Mouse (Mus musculus) liver, embryonic 15.5 days (tissue): ENCODE measurements around the gene Yjefn3. TPM values are rescaled to one million over a fixed set of nuclear protein-coding genes. Genes with fewer than 3 reads are reported as not detected.
A peak's percentile ranks its signal among the peaks of the same experiment; 100 is the strongest.

ENCODE experiments used
- ATAC-seq: fragments of 200-750 bp; cut with Nextera tagmentation; 2 replicates; pipeline ENCODE4 v1.8.0; 2017; ENCODE audit warnings: moderate number of reproducible peaks, mild to moderate bottlenecking, moderate library complexity; ENCODE audit not compliant: insufficient read depth
- H3K27ac ChIP-seq: fragments of 300-500 bp; sonication (generic); replicated peaks from 2 replicates; pipeline ENCODE4 v1.5.1; 2015; ENCODE audit warnings: mild to moderate bottlenecking, inconsistent platforms
- H3K27me3 ChIP-seq: fragments of 300-500 bp; sonication (generic); 2 replicates; pipeline ENCODE4 v1.6.1; 2015; ENCODE audit warnings: mild to moderate bottlenecking, inconsistent platforms
- H3K36me3 ChIP-seq: fragments of 300-500 bp; sonication (generic); replicated peaks from 2 replicates; pipeline ENCODE4 v1.6.1; 2015; ENCODE audit warnings: moderate library complexity, mild to moderate bottlenecking, inconsistent platforms
- H3K4me1 ChIP-seq: fragments of 300-500 bp; sonication (generic); replicated peaks from 2 replicates; pipeline ENCODE4 v1.6.1; 2015; ENCODE audit warnings: inconsistent platforms
- H3K4me2 ChIP-seq: fragments of 300-500 bp; sonication (generic); 2 replicates; pipeline ENCODE4 v1.6.1; 2015; ENCODE audit warnings: moderate library complexity, mild to moderate bottlenecking, inconsistent platforms
- H3K4me3 ChIP-seq: fragments of 300-500 bp; sonication (generic); replicated peaks from 2 replicates; pipeline ENCODE4 v1.5.1; 2015; ENCODE audit warnings: mild to moderate bottlenecking, inconsistent platforms
- H3K9ac ChIP-seq: fragments of 300-500 bp; sonication (generic); 2 replicates; pipeline ENCODE4 v1.6.1; 2015; ENCODE audit warnings: moderate library complexity, mild to moderate bottlenecking, inconsistent platforms
- H3K9me3 ChIP-seq: fragments of 300-500 bp; sonication (generic); replicated peaks from 2 replicates; pipeline ENCODE4 v1.6.1; 2016; ENCODE audit warnings: inconsistent platforms
- WGBS: fragments of 180-500 bp; shearing (Covaris S2); methylation state at CpG from one replicate; pipeline ENCODE4 v1.1.7; 2015; ENCODE audit warnings: mixed read lengths; ENCODE audit not compliant: insufficient replicate concordance; 5-methylcytosine and 5-hydroxymethylcytosine counted together
- polyA plus RNA-seq: library from polyadenylated mRNA; unstranded; fragments of >200 nt; fragmentation: Nextera tagmentation; extraction: Ambion mirVana; gene quantifications from 2 replicates; pipeline ENCODE4 v1.2.1, GENCODE M21; 2015

Gene Yjefn3
- polyA plus RNA-seq, 1 experiment from 2014 or later, result 0.54 TPM

GRCm38 (mm10) chr8:69879678-69880077, 22.8 kb downstream of the Yjefn3 start:
- no peak overlapping the region for H3K4me3 ChIP-seq
- no peak overlapping the region for H3K27ac ChIP-seq
- H3K4me2 ChIP-seq, result no peak overlapping the region
- no peak for ATAC-seq
- no peak overlapping the region for H3K9ac ChIP-seq
- no peaks in the 10 kb centered on the region for H3K36me3 ChIP-seq
- 47% methylated on average over 8 of the region's 8 CpGs for WGBS
- H3K4me1 ChIP-seq, result peaks cover 17% of the 10 kb centered on the region
- peaks cover 98% of the 10 kb centered on the region for H3K27me3 ChIP-seq
- H3K9me3 ChIP-seq, result no peaks in the 10 kb centered on the region; the same call in 1 of the 2 replicates

DNA sequence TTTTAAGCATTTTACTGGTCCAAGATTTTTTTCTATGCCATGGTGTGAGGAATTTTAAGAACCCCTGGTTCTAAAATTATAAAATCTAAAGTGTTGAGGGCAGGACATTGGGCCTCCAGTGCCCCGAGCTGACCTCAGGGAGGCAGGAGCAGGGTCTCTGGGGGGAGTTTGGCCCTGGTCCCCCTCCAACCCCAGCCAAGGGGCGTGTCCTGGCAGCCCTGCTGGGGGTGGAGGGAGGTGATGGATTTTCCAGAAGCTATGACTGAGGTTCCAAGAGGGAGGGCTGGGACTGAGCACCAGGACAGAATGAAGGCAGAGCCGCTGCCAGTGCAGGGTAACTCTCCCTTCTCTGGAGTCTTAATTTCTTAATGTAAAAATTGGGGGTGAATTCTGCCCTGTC, 24.5 kb downstream of the Yjefn3 start:
- no peaks in the 10 kb centered on the region for H3K36me3 ChIP-seq
- ATAC-seq, result no peak
- peaks cover 17% of the 10 kb centered on the region for H3K4me1 ChIP-seq
- peaks cover 84% of the 10 kb centered on the region for H3K27me3 ChIP-seq
- no peak overlapping the region for H3K27ac ChIP-seq
- 50% methylated on average over 3 of the region's 3 CpGs for WGBS
- no peaks in the 10 kb centered on the region; the same call in 1 of the 2 replicates for H3K9me3 ChIP-seq
- H3K4me2 ChIP-seq, result no peak overlapping the region
- no peak overlapping the region for H3K4me3 ChIP-seq
- H3K9ac ChIP-seq, result no peak overlapping the region

- peaks cover 78% of the 10 kb centered on the region for H3K27me3 ChIP-seq
- no peak overlapping the region for H3K9ac ChIP-seq
- H3K36me3 ChIP-seq, result no peaks in the 10 kb centered on the region
- no peak for ATAC-seq
- H3K9me3 ChIP-seq, result no peaks in the 10 kb centered on the region; the same call in 1 of the 2 replicates
- peaks cover 16% of the 10 kb centered on the region for H3K4me1 ChIP-seq
- 66% methylated on average over 4 of the region's 4 CpGs for WGBS
- no peak overlapping the region for H3K4me2 ChIP-seq
- H3K4me3 ChIP-seq, result no peak overlapping the region
- no peak overlapping the region for H3K27ac ChIP-seq
Observed at GRCm38 (mm10) chr8:69877396-69877795, 25.1 kb downstream of the Yjefn3 start.

DNA sequence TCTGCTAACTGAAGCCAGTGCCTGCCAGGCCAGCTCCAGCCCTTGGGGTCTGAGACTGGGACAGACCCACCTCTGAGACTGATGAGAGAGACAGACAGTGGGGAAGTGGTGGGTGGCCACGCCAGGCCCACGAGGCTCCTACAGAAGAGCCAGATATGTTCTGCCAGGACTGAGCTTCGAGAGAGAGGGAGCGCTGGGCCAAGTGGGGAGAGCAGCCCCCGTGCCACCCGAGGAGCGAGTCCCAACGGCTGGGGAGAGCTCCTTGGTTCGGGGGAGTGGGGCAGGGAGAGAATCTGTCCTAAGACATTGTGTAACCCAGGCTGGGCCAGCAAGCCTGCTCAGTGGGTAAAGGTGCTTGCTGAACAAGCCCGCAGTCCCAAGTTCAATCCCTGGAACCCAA, 25.5 kb downstream of the Yjefn3 start:
- Histone ChIP-seq H3K36me3 (no peaks in the 10 kb centered on the region), H3K4me3 (no peak overlapping the region), H3K4me1 (peaks cover 11% of the 10 kb centered on the region), H3K9me3 (no peaks in the 10 kb centered on the region; the same call in 1 of the 2 replicates), H3K27me3 (peaks cover 73% of the 10 kb centered on the region), H3K9ac (no peak overlapping the region), H3K4me2 (no peak overlapping the region), H3K27ac (no peak overlapping the region)
- no peak for ATAC-seq
- WGBS, result 59% methylated on average over 10 of the region's 10 CpGs

DNA sequence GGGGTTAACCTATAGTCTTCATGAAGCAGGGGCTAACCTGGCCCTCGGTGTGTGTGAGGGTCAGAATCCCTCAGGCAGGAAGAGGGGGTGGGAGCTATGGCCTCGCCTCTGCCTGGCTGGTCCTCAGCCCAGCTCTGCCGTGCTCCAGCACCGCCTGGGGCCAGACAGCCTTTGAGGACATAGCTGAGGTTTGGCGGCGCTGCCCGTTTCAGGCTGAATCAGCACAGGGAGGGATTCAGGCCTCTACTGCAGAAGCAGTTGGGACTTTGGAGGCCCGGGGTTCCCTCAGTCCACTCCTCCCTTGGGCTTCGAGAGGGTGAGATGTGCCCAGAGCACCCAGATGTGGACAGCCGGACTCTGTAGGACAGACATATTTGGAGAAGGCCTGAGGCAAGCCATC, 26.4 kb downstream of the Yjefn3 start:
- H3K4me1 ChIP-seq, result peaks cover 3% of the 10 kb centered on the region; the same call in 1 of the 2 replicates
- no peak overlapping the region for H3K9ac ChIP-seq
- H3K9me3 ChIP-seq, result no peaks in the 10 kb centered on the region
- H3K27ac ChIP-seq, result no peak overlapping the region
- no peak for ATAC-seq
- no peak overlapping the region for H3K4me3 ChIP-seq
- H3K27me3 ChIP-seq, result peaks cover 65% of the 10 kb centered on the region
- H3K4me2 ChIP-seq, result no peak overlapping the region
- H3K36me3 ChIP-seq, result no peaks in the 10 kb centered on the region
- WGBS, result 34% methylated on average over 10 of the region's 10 CpGs

DNA sequence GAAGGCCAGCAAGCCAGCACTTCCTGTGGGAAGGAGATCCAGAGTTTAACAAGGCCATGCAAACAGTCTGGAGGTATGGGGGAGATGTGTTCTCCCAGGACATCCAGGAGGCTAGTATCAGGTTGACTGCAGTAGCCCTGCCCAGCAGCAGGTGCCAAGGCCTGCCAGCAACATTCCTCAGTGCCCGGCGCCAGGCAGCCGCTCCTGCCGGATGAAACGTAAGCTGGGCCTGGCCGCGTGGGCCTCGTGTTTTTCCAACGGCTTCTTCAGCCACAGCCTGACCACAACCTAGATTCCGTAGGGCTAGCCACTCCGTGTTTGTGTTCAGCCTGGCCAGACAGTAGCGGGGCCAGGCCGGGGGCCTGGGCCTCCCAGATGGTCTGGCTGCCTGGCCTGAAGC, 27.9 kb downstream of the Yjefn3 start:
- Histone ChIP-seq H3K9me3 (no peaks in the 10 kb centered on the region), H3K27me3 (peaks cover 50% of the 10 kb centered on the region), H3K36me3 (no peaks in the 10 kb centered on the region), H3K4me2 (no peak overlapping the region), H3K9ac (no peak overlapping the region), H3K4me1 (no peaks in the 10 kb centered on the region), H3K4me3 (no peak overlapping the region), H3K27ac (no peak overlapping the region)
- 72% methylated on average over 13 of the region's 13 CpGs for WGBS
- ATAC-seq, result no peak

GRCm38 (mm10) chr8:69874155-69874554, 28.4 kb downstream of the Yjefn3 start:
- no peak overlapping the region for H3K4me2 ChIP-seq
- no peak overlapping the region for H3K27ac ChIP-seq
- H3K9ac ChIP-seq, result no peak overlapping the region
- WGBS, result 10% methylated on average over 9 of the region's 9 CpGs
- H3K9me3 ChIP-seq, result no peaks in the 10 kb centered on the region
- H3K36me3 ChIP-seq, result no peaks in the 10 kb centered on the region
- no peak for ATAC-seq
- peaks cover 45% of the 10 kb centered on the region for H3K27me3 ChIP-seq
- no peak overlapping the region for H3K4me3 ChIP-seq
- H3K4me1 ChIP-seq, result no peaks in the 10 kb centered on the region

GRCm38 (mm10) chr8:69870907-69871306, 31.6 kb downstream of the Yjefn3 start:
- no peak overlapping the region for H3K4me3 ChIP-seq
- 66% methylated on average over 6 of the region's 6 CpGs for WGBS

GRCm38 (mm10) chr8:69870003-69870765, 32.3 kb downstream of the Yjefn3 start:
- H3K4me1 ChIP-seq, result no peaks in the 10 kb centered on the region
- H3K27me3 ChIP-seq, result peaks cover 6% of the 10 kb centered on the region; the same call in 1 of the 2 replicates
- no peak for ATAC-seq
- no peaks in the 10 kb centered on the region for H3K36me3 ChIP-seq
- no peak overlapping the region for H3K4me3 ChIP-seq
- WGBS, result 64% methylated on average over 11 of the region's 11 CpGs
- no peak overlapping the region for H3K4me2 ChIP-seq
- H3K9ac ChIP-seq, result no peak overlapping the region
- H3K9me3 ChIP-seq, result no peaks in the 10 kb centered on the region
- no peak overlapping the region for H3K27ac ChIP-seq

More at GRCm38 (mm10) chr8:69870907-69871306, 31.6 kb downstream of the Yjefn3 start:
- no peak for ATAC-seq
- Histone ChIP-seq H3K4me2 (no peak overlapping the region), H3K4me1 (no peaks in the 10 kb centered on the region), H3K36me3 (no peaks in the 10 kb centered on the region), H3K27me3 (peaks cover 13% of the 10 kb centered on the region), H3K9ac (no peak overlapping the region), H3K9me3 (no peaks in the 10 kb centered on the region), H3K27ac (no peak overlapping the region)

DNA sequence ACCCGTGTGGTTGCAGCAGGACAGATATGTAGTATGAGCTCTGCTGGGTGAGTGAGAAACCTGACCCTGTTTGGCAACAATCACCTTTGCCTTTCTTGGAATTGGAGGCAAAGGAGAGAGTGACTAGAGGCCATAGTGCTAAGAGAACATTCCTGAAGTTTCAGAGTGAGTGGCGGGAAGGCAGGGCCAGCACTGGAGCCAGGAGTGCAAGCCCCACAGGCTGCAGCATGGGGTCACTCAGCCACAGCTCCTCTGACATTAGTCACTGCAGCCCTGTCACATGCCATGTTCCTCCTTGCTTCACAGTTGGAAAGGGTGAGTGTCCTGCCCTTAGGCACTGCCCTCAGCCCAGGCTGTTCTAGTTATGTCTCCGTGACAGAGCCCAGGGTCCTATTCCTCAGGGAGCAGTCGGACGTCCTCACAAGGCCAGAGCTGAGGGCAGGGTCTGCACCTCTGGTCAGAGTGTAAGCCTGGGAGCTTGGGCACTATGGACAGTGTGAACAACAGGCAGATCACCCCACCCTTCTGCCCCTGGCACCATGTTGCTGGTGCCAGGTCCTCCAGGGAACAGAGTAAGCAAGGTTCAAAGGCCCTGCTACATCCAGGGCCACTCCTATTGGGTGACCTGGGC, 34.7 kb downstream of the Yjefn3 start:
- 71% methylated on average over 5 of the region's 5 CpGs for WGBS
- Histone ChIP-seq H3K27me3 (no peaks in the 10 kb centered on the region), H3K27ac (no peak overlapping the region), H3K9me3 (no peaks in the 10 kb centered on the region), H3K4me2 (no peak overlapping the region), H3K4me3 (no peak overlapping the region), H3K4me1 (peaks cover 16% of the 10 kb centered on the region), H3K36me3 (no peaks in the 10 kb centered on the region), H3K9ac (no peak overlapping the region)
- ATAC-seq, result no peak

GRCm38 (mm10) chr8:69864180-69864579, 38.3 kb downstream of the Yjefn3 start:
- Histone ChIP-seq H3K4me3 (no peak overlapping the region), H3K9ac (no peak overlapping the region), H3K27me3 (no peaks in the 10 kb centered on the region), H3K4me2 (no peak overlapping the region), H3K9me3 (no peaks in the 10 kb centered on the region), H3K4me1 (peaks cover 16% of the 10 kb centered on the region), H3K27ac (no peak overlapping the region), H3K36me3 (no peaks in the 10 kb centered on the region)
- 46% methylated on average over 5 of the region's 5 CpGs for WGBS
- peak; percentile 31; the same call in 1 of the 2 replicates for ATAC-seq
